Mouse (Mus musculus) MEL (cell line): ENCODE data around the gene Zic4.

Source experiments
- CTCF ChIP-seq, 3 experiments: IDR thresholded peaks in 2 of 3; conservative IDR thresholded peaks in 1 of 3; 2 replicates each; pipeline ENCODE4 v1.5.1; 2011 to 2012; ENCODE audit warnings: low read length in 3 of 3, low read depth in 2 of 3, mild to moderate bottlenecking in 2 of 3, improper control_type of control experiment in 1 of 3, inconsistent platforms in 1 of 3, mixed read lengths in 1 of 3, moderate library complexity in 1 of 3; ENCODE audit not compliant: control insufficient read depth in 1 of 3, insufficient read depth in 1 of 3, poor library complexity in 1 of 3, severe bottlenecking in 1 of 3
- EP300 ChIP-seq, 2 experiments: IDR thresholded peaks; 2 replicates each; pipeline ENCODE4 v1.6.1; 2011; ENCODE audit warnings: improper control_type of control experiment in 2 of 2, low read length in 2 of 2, low read depth in 1 of 2, mild to moderate bottlenecking in 1 of 2
- GATA1 ChIP-seq: IDR thresholded peaks from 2 replicates; pipeline ENCODE4 v1.6.1; 2011; ENCODE audit warnings: low read depth, low read length, improper control_type of control experiment
- MAX ChIP-seq: IDR thresholded peaks from 2 replicates; pipeline ENCODE4 v1.6.1; 2011; ENCODE audit warnings: low read length, improper control_type of control experiment
- SMC3 ChIP-seq: IDR thresholded peaks from 2 replicates; pipeline ENCODE4 v1.6.1; 2011; ENCODE audit warnings: low read depth, low read length, improper control_type of control experiment
- USF1 ChIP-seq: IDR thresholded peaks from 2 replicates; pipeline ENCODE4 v1.6.1; 2014; ENCODE audit warnings: low read depth, mild to moderate bottlenecking, inconsistent platforms, low read length, improper control_type of control experiment, moderate library complexity
- USF2 ChIP-seq, 2 experiments: IDR thresholded peaks; 2 replicates each; pipeline ENCODE4 v1.6.1; 2011 to 2012; ENCODE audit warnings: improper control_type of control experiment in 2 of 2, low read length in 2 of 2, borderline replicate concordance in 1 of 2, inconsistent platforms in 1 of 2, low read depth in 1 of 2, mild to moderate bottlenecking in 1 of 2; ENCODE audit not compliant: insufficient read depth in 1 of 2

DNA sequence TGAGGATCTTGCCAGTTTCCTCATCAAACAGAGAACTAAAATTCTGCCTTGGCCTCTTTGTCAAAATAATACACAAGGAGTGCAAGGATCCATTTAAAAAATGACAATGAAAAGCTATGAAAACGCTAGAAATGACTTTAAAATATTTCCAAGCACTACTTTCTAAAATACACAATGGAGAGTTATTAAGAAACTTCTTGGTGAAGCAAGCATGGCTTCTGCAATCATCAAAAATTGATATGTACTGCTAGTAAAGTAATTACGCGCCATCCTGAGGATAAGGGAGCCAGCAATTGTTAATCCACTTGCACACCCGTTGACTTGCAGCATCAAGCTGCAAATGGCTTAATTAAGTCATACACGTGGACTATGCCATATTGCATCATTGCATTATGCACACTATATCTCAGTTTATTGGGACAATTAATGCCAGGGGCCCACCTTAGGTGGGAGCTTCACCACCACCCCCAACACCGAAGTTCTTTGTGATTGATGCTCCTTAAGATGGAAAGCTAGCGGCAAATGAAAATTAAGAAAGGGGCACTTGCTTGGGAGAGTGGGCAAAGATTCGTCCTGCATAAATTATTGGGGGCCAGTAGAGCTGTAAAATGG lies 38.4 kb downstream of the Zic4 start:
- TF ChIP-seq EP300 (IDR thresholded peaks at IDR 0.05; ENCODE audit: low read depth in 1 of 2, low read length in 2 of 2) (no peak), USF2 (IDR thresholded peaks at IDR 0.05; ENCODE audit: borderline replicate concordance in 1 of 2, insufficient read depth in 1 of 2, low read depth in 1 of 2, low read length in 2 of 2) (no peak), CTCF (IDR thresholded peaks at IDR 0.05 in 2 of 3, conservative IDR thresholded peaks at IDR 0.05 in 1 of 3; ENCODE audit: control insufficient read depth in 1 of 3, insufficient read depth in 1 of 3, low read depth in 2 of 3, low read length in 3 of 3, poor library complexity in 1 of 3, severe bottlenecking in 1 of 3) (no peak), MAX (no peak), SMC3 (no peak), GATA1 (no peak), USF1 (no peak)
